10 mouse cellular contexts compared by ENCODE assay signal in the genomic region with DNA sequence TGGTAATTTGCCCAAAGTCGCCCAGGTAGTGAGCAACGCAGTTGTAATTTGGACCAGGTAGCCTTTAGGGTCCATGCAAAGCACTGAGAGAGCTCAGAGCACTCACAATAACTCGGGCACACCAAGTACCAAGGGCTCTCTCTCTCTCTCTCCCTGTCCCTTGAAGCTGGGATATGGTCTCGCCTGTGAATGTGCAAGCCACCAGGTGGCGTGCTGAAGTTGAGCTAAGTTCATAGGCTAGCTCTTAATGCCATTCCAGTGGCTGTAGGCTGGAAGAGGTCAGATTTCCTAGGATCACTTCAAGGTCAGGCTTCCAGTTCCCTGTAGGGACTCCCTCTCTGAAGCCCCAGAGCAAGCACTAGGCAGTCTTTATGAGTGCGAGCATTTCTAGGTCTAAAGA.
A peak's percentile ranks its signal among the peaks of the same experiment; 100 is the strongest.
DNase-seq lines count a peak whose midpoint lies in the region; ATAC-seq and TF ChIP-seq lines count a peak whose summit lies in the region.
"Had no signal": no experiment of that assay in that cellular context is flagged by ENCODE, and none has a peak within 500 bp of the region (broad histone marks: within the 10 kb centered on the region; RNA-seq: fewer than 3 reads in every experiment).

No protein-coding gene starts in this region.

- 0 out of 2 replicates have a peak, but pooled peaks have one; percentile 42 for TF ChIP-seq EP300 in heart, adult 2 months (IDR thresholded peaks at IDR 0.05; ENCODE audit: insufficient read depth, low read depth, low read length)

- peak; percentile 49 for ATAC-seq in Patski

- POLR2A ChIA-PET in Patski (lab: Charles Lee): interaction anchor here (0.6 kb wide), 1 partner anchor 423 kb away, joined by 6 read pairs; no protein-coding TSS in a partner anchor

- TF ChIP-seq POLR2A in heart, adult 2 months (IDR thresholded peaks at IDR 0.05; ENCODE audit: insufficient read depth, low read depth, low read length): no peak

- no peaks in the 10 kb centered on the region for H3K4me1 ChIP-seq in heart, adult 2 months (ENCODE audit: control insufficient read depth, insufficient read depth, low read length)
- peaks cover 25% of the 10 kb centered on the region for H3K4me1 ChIP-seq in heart, embryonic 10.5 days
- H3K4me1 ChIP-seq: stomach, embryonic 15.5 days had no signal

- peak; percentile 83 for TF ChIP-seq CTCF in heart, adult 2 months (IDR thresholded peaks at IDR 0.05)
- peak; percentile 84 for TF ChIP-seq CTCF in Patski (IDR thresholded peaks at IDR 0.05)

- no peaks in the 10 kb centered on the region for H3K27me3 ChIP-seq in heart, adult 2 months (ENCODE audit: control insufficient read depth, insufficient read depth, low read length)
- H3K27me3 ChIP-seq in heart, embryonic 10.5 days (ENCODE audit: insufficient read depth, poor library complexity, severe bottlenecking): no peaks in the 10 kb centered on the region
- no peaks in the 10 kb centered on the region for H3K27me3 ChIP-seq in Patski
- H3K27me3 ChIP-seq: limb, embryonic 15.5 days; stomach, embryonic 15.5 days had no signal

- H3K9ac ChIP-seq in heart, adult 2 months (ENCODE audit: low read depth, low read length): no peak overlapping the region
- H3K9ac ChIP-seq: limb, embryonic 15.5 days; stomach, embryonic 15.5 days had no signal

- intact Hi-C loops in heart, adult 2 months (cut with DNase I): loop anchor here (1.0 kb wide), 2 partner anchors 79 to 102 kb away; no protein-coding TSS in a partner anchor

- no peaks in the 10 kb centered on the region for H3K79me2 ChIP-seq in heart, adult 2 months (replicated peaks; ENCODE audit: control insufficient read depth, insufficient read depth, low read length)

- DNase-seq in heart, adult 2 months: peak; percentile 55 to 70
- no peak for DNase-seq in heart, embryonic 10.5 days (ENCODE audit: low spot score)
- no peak for DNase-seq in Patski (ENCODE audit: low read depth, low spot score)
- DNase-seq in cerebellum, postnatal 36 days: peak; percentile 50 to 55
- peak; percentile 39 for DNase-seq in heart, adult 8-10 months (ENCODE audit: low spot score)
- DNase-seq in layer of hippocampus, postnatal 10 days (ENCODE audit: low spot score in 2 of 2): peak; percentile 53 to 60
- peak; percentile 76 for DNase-seq in lung, postnatal 36 days
- peak; percentile 33 for DNase-seq in testis, postnatal 14 days (ENCODE audit: low spot score)

- CTCF ChIA-PET in Patski (lab: Charles Lee): interaction anchor here (0.9 to 2.9 kb wide), 10 partner anchors 8 to 102 kb away, joined by 3 to 23 read pairs (median 4); no protein-coding TSS in a partner anchor

- H3K27ac ChIP-seq in heart, adult 2 months: no peak overlapping the region
- no peak overlapping the region for H3K27ac ChIP-seq in heart, embryonic 10.5 days
- H3K27ac ChIP-seq: limb, embryonic 15.5 days; stomach, embryonic 15.5 days had no signal

- no peaks in the 10 kb centered on the region for H3K9me3 ChIP-seq in heart, embryonic 10.5 days
- H3K9me3 ChIP-seq: limb, embryonic 15.5 days; stomach, embryonic 15.5 days had no signal

- in situ Hi-C loops in Patski (cut with MboI; ENCODE audit: low pct_unique_long_range_greater_than_20kb): loop anchor here (5.0 kb wide), 1 partner anchor 80 kb away; no protein-coding TSS in a partner anchor

- H3K4me3 ChIP-seq in heart, adult 2 months: no peak overlapping the region
- H3K4me3 ChIP-seq in heart, embryonic 10.5 days: no peak overlapping the region
- H3K4me3 ChIP-seq: limb, embryonic 15.5 days; stomach, embryonic 15.5 days had no signal

- 31% methylated on average over 6 of the region's 6 CpGs for WGBS in heart, adult 2 months
- 22% methylated on average over 6 of the region's 6 CpGs for WGBS in heart, embryonic 10.5 days

- H3K36me3 ChIP-seq in heart, adult 2 months (ENCODE audit: control insufficient read depth, insufficient read depth, low read length): no peaks in the 10 kb centered on the region
- H3K36me3 ChIP-seq in heart, embryonic 10.5 days: no peaks in the 10 kb centered on the region
- H3K36me3 ChIP-seq: limb, embryonic 15.5 days; stomach, embryonic 15.5 days had no signal

Comparison
In these comparisons a context has a peak if more than half of its experiments do, and no peak if none do; other contexts are left out.
1. DNase-seq: peak in heart, adult 2 months (2 of 2), cerebellum, postnatal 36 days (2 of 2), heart, adult 8-10 months (single experiment), layer of hippocampus, postnatal 10 days (2 of 2), lung, postnatal 36 days (single experiment) and testis, postnatal 14 days (single experiment); none in heart, embryonic 10.5 days (single experiment) and Patski (single experiment).